ENCODE assay signal across 20 mouse cellular contexts in genomic region chr7:99261900-99262299, GRCm38 (mm10). TPM values are rescaled to one million over a fixed set of nuclear protein-coding genes. Genes with fewer than 3 reads are reported as not detected.
A peak's percentile ranks its signal among the peaks of the same experiment; 100 is the strongest.
DNase-seq lines count a peak whose midpoint lies in the region; TF ChIP-seq lines count a peak whose summit lies in the region.
"Had no signal": no experiment of that assay in that cellular context is flagged by ENCODE, and none has a peak within 500 bp of the region (broad histone marks: within the 10 kb centered on the region; RNA-seq: fewer than 3 reads in every experiment).

No protein-coding gene starts in this region.

- no peak overlapping the region for H3K4me3 ChIP-seq in layer of hippocampus, adult 2 months
- H3K4me3 ChIP-seq in bone marrow macrophage, adult 2 months (ENCODE audit: insufficient read depth, low read length), result no peak overlapping the region
- H3K4me3 ChIP-seq: kidney, embryonic 15.5 days; limb, embryonic 15.5 days; myocyte had no signal

- no peak for TF ChIP-seq POLR2A in bone marrow macrophage, adult 2 months (IDR thresholded peaks at IDR 0.05; ENCODE audit: borderline replicate concordance, low read depth, low read length)

- peak; percentile 58 for TF ChIP-seq CTCF in layer of hippocampus, adult 2 months (conservative IDR thresholded peaks at IDR 0.05)
- peak; percentile 47; the same call in 1 of the 2 replicates for TF ChIP-seq CTCF in bone marrow macrophage, adult 2 months (IDR thresholded peaks at IDR 0.05; ENCODE audit: low read depth, low read length)

- peak; percentile 13 for DNase-seq in embryo, embryonic 10 days (ENCODE audit: low spot score)
- DNase-seq in embryo, embryonic 9.5 days (ENCODE audit: extremely low spot score), result no peak
- DNase-seq in layer of hippocampus, adult 2 months (ENCODE audit: low spot score in 2 of 2), result no peak
- DNase-seq in layer of hippocampus, postnatal 25 days (ENCODE audit: extremely low spot score in 1 of 2, low spot score in 1 of 2), result no peak
- peak; percentile 42 for DNase-seq in A20 (ENCODE audit: low read depth, low spot score)
- no peak for DNase-seq in adrenal gland, adult 18-20 months (ENCODE audit: low spot score in 2 of 2)
- DNase-seq in retina, embryonic 14.5 days (ENCODE audit: low spot score), result no peak
- DNase-seq: cerebellum, adult 18-20 months; heart, adult 11 months; heart, postnatal 10 days; lung, postnatal 36 days; spleen, adult 18-20 months; thymus, postnatal 25 days had no signal

- H3K27ac ChIP-seq in layer of hippocampus, adult 2 months, result no peak overlapping the region
- H3K27ac ChIP-seq in bone marrow macrophage, adult 2 months (ENCODE audit: insufficient read depth, low read depth, low read length), result no peak overlapping the region
- H3K27ac ChIP-seq: kidney, embryonic 15.5 days; limb, embryonic 15.5 days had no signal

- H3K4me1 ChIP-seq in bone marrow macrophage, adult 2 months (ENCODE audit: control insufficient read depth, insufficient read depth, low read length), result peaks cover 22% of the 10 kb centered on the region
- H3K4me1 ChIP-seq: kidney, embryonic 15.5 days; limb, embryonic 15.5 days had no signal

RNA-seq across cellular contexts. Expression of gene Map6, which starts 5.3 kb away (rescaled TPM):
- 10 to 100 TPM; 96.6 to 98.6 TPM for total RNA-seq in layer of hippocampus, adult 2 months (2021)
- 100 to 1,000 TPM; 102 to 107 TPM for total RNA-seq in layer of hippocampus, postnatal 25 days (2021)
- polyA plus RNA-seq in bone marrow macrophage, adult 2 months (2012; ENCODE audit: insufficient read depth, insufficient read length, missing spikeins), result 0.81 and 0.83 TPM in 2 replicates
- total RNA-seq in adrenal gland, adult 18-20 months (2021), result 10 to 100 TPM in 1 of 2 experiments, 1 to 10 TPM in 1; 6.6 to 10.9 TPM
- total RNA-seq: common myeloid progenitor, adult 5-6 weeks had no signal

RNA-seq across cellular contexts. Expression of gene Mogat2, which starts 23.5 kb away (rescaled TPM):
- total RNA-seq in layer of hippocampus, adult 2 months (2021), result not detected
- total RNA-seq in layer of hippocampus, postnatal 25 days (2021), result not detected
- not detected in 2 replicates for polyA plus RNA-seq in bone marrow macrophage, adult 2 months (2012; ENCODE audit: insufficient read depth, insufficient read length, missing spikeins)
- total RNA-seq in adrenal gland, adult 18-20 months (2021), result under 1 TPM; 0.43 to 0.99 TPM
- total RNA-seq: heart, postnatal 10 days; layer of hippocampus, adult 18-20 months; neutrophil, adult 5-6 weeks had no signal

Comparison
In these comparisons a context has a peak if more than half of its experiments do, and no peak if none do; other contexts are left out.
1. DNase-seq: peak in embryo, embryonic 10 days (single experiment) and A20 (single experiment); none in embryo, embryonic 9.5 days (single experiment), layer of hippocampus, adult 2 months (0 of 2), layer of hippocampus, postnatal 25 days (0 of 2), adrenal gland, adult 18-20 months (0 of 2) and retina, embryonic 14.5 days (single experiment).
2. RNA of gene Map6, which starts 5.3 kb away (total RNA-seq): 102 to 107 TPM in layer of hippocampus, postnatal 25 days and 96.6 to 98.6 TPM in layer of hippocampus, adult 2 months; 6.6 to 10.9 TPM in adrenal gland, adult 18-20 months; every median in the first group is over 4 times any median in the second.